Mouse (Mus musculus) heart, adult 8-10 months (tissue): ENCODE data around the gene Acyp1. TPM values are rescaled to one million over a fixed set of nuclear protein-coding genes. Genes with fewer than 3 reads are reported as not detected.
"Not testable (repeated sequence)": the region's sequence is repeated elsewhere in the genome, so short reads cannot be mapped to it uniquely, and the experiment has no call there.

Experiments
- DNase-seq: peaks from one replicate; pipeline ENCODE4 v3.0.0; 2022; ENCODE audit warnings: low spot score
- total RNA-seq, 4 experiments: library from RNA; stranded (reverse); gene quantifications; 2 replicates each; pipeline ENCODE4 v1.2.4; 2022

Acyp1 gene
- total RNA-seq, 4 experiments from 2014 or later, result 20.6 to 27.9 (median 22.9) TPM

- DNase-seq, result no peak
Observed at GRCm38 (mm10) chr12:85284331-85284730, 3.9 kb downstream of the Acyp1 start.

GRCm38 (mm10) chr12:85281756-85282155, 6.5 kb downstream of the Acyp1 start:
- not testable (repeated sequence) for DNase-seq

- DNase-seq, result no peak
Observed at GRCm38 (mm10) chr12:85280845-85281651, 7.2 kb downstream of the Acyp1 start.

GRCm38 (mm10) chr12:85280105-85280844, 8.0 kb downstream of the Acyp1 start:
- peak; percentile 99 for DNase-seq

- no peak for DNase-seq
Observed at GRCm38 (mm10) chr12:85279396-85280080, 8.7 kb downstream of the Acyp1 start.

- DNase-seq, result no peak
Observed at GRCm38 (mm10) chr12:85278919-85279318, 9.3 kb downstream of the Acyp1 start.

- no peak for DNase-seq
Observed at GRCm38 (mm10) chr12:85276273-85276672, 12.0 kb downstream of the Acyp1 start.

GRCm38 (mm10) chr12:85273508-85273907, 14.7 kb downstream of the Acyp1 start:
- DNase-seq, result no peak

- DNase-seq, result no peak
Observed at GRCm38 (mm10) chr12:85271843-85272206, 16.4 kb downstream of the Acyp1 start.

GRCm38 (mm10) chr12:85271132-85271842, 17.0 kb downstream of the Acyp1 start:
- no peak for DNase-seq

- peak; percentile 74 for DNase-seq
Observed at GRCm38 (mm10) chr12:85270319-85270718, 17.9 kb downstream of the Acyp1 start, which contains the start of gene Mlh3. Gene Mlh3, minus strand, starts transcription at chr12:85270599.

GRCm38 (mm10) chr12:85269821-85270220, 18.4 kb downstream of the Acyp1 start:
- DNase-seq, result no peak

- no peak for DNase-seq
Observed at GRCm38 (mm10) chr12:85266248-85266647, 22.0 kb downstream of the Acyp1 start.

GRCm38 (mm10) chr12:85264940-85265339, 23.3 kb downstream of the Acyp1 start:
- no peak for DNase-seq

- DNase-seq, result no peak
Observed at GRCm38 (mm10) chr12:85264531-85264930, 23.7 kb downstream of the Acyp1 start.

GRCm38 (mm10) chr12:85263190-85263589, 25.0 kb downstream of the Acyp1 start:
- no peak for DNase-seq

GRCm38 (mm10) chr12:85262489-85262888, 25.7 kb downstream of the Acyp1 start:
- no peak for DNase-seq

- DNase-seq, result peak; percentile 53
Observed at GRCm38 (mm10) chr12:85257008-85257639, 31.1 kb downstream of the Acyp1 start.

GRCm38 (mm10) chr12:85256074-85256751, 32.0 kb downstream of the Acyp1 start:
- no peak for DNase-seq

- no peak for DNase-seq
Observed at GRCm38 (mm10) chr12:85252083-85252482, 36.2 kb downstream of the Acyp1 start.

- DNase-seq, result no peak
Observed at GRCm38 (mm10) chr12:85237553-85237952, 50.7 kb downstream of the Acyp1 start.
